Mouse (Mus musculus): Measurements from ENCODE around the gene Aspscr1. TPM values are rescaled to one million over a fixed set of nuclear protein-coding genes. Genes with fewer than 3 reads are reported as not detected.

Gene Aspscr1
- polyA plus RNA-seq (2012; rRNA removed) = 50.8 and 52.2 TPM in 2 replicates

DNA sequence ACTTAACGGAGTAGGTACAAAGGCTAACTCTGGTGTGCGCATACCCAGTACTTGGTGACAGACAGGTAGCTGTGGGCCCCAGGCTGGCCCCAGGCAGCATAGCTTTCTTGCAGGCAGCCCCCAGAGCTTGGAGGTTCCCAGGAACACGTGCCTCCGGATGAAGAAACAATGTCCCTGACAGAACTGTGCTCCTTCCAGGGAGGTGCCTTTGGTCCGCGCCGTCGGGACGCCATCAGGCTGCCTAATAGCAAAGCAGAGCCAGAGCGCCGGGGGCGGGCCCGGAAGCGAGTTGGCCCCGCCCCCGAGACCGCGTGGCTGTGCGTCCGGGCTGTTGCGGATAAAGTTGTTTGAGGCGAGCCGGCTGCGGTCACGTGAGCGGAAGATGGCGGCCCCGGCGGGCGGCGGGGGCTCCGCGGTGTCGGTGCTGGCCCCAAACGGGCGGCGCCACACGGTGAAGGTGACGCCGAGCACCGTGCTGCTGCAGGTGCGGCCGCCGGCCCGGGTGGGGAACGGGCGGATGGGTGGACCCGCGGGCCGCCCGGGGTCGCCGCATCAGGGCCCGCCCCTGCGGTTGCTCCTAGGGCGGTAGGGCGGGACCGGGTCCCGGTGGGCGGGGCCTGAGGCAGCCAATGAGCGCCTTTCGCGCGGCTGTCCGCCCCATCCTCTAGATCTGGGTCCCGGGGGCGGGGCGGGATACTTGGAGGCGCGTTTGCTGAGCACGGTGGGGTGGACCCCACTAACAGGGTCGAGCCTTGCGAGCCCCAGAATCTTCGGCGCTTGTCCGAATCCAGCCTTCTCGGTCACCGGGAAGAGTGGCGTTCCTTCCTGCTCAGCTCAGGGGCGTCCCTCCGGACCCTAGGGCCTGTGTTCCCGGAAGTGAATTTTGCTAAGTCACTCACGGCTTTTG lies at the start of gene Aspscr1:
Gene Aspscr1, plus strand, starts transcription at position 287 of the 907 bp plus-strand sequence.
- DNase-seq (ENCODE audit: low spot score) = peak; percentile 97

DNA sequence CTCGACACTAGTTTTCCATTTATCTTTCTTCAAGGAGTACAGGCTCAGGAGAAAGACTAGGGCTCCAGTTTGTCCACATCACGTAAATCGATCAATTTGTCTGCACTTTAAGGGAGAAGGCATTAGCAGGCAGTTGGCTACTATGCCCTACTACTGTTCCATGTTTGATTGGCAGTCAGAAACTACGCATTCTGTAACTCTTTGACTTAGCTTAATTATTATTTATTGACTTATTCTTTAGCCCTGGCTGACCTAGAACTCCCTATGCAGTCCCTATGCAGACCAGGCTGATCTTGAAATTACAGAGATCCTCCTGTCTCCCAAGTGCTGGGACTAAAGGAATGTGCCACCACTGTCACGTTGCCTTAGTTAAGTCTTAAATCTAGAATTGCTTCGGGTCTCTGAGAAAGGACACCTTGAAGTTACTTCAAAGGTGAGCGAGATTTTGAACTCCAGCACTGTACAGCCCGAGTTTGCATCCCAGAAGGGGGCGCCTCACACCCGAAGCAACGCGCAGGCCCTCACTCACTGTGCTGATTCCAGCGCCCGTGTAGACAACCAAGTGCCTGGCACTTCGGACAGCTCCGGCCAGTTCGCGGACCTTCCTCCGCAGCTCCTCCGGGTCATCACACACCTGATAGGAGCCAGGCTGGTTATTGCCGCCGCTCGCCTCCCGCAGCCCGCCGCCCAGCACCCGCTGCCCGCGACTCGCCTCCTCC lies 48.7 kb upstream of the Aspscr1 start:
- DNase-seq (ENCODE audit: low spot score) = no peak

GRCm38 (mm10) chr11:120624680-120625111 lies 48.1 kb upstream of the Aspscr1 start:
- DNase-seq (ENCODE audit: low spot score) = peak; percentile 70

- peak; percentile 19 for DNase-seq (ENCODE audit: low spot score)
Measured at GRCm38 (mm10) chr11:120625152-120625775, 47.5 kb upstream of the Aspscr1 start, which contains the start of gene Sirt7. TSS of gene Sirt7 (minus strand) at chr11:120625240.

- no peak for DNase-seq (ENCODE audit: low spot score)
Measured at GRCm38 (mm10) chr11:120626785-120627467, 45.8 kb upstream of the Aspscr1 start.

GRCm38 (mm10) chr11:120627468-120628300 lies 45.1 kb upstream of the Aspscr1 start:
- peak; percentile 20 for DNase-seq (ENCODE audit: low spot score)

- no peak for DNase-seq (ENCODE audit: low spot score)
Measured at GRCm38 (mm10) chr11:120628601-120629340, 44.0 kb upstream of the Aspscr1 start.

GRCm38 (mm10) chr11:120629341-120629730 lies 43.4 kb upstream of the Aspscr1 start:
- no peak for DNase-seq (ENCODE audit: low spot score)

GRCm38 (mm10) chr11:120629911-120630310 lies 42.9 kb upstream of the Aspscr1 start:
- no peak for DNase-seq (ENCODE audit: low spot score)

GRCm38 (mm10) chr11:120630401-120630871 lies 42.3 kb upstream of the Aspscr1 start:
- DNase-seq (ENCODE audit: low spot score) = no peak

- DNase-seq (ENCODE audit: low spot score) = no peak
Measured at GRCm38 (mm10) chr11:120630881-120631725, 41.7 kb upstream of the Aspscr1 start.

DNA sequence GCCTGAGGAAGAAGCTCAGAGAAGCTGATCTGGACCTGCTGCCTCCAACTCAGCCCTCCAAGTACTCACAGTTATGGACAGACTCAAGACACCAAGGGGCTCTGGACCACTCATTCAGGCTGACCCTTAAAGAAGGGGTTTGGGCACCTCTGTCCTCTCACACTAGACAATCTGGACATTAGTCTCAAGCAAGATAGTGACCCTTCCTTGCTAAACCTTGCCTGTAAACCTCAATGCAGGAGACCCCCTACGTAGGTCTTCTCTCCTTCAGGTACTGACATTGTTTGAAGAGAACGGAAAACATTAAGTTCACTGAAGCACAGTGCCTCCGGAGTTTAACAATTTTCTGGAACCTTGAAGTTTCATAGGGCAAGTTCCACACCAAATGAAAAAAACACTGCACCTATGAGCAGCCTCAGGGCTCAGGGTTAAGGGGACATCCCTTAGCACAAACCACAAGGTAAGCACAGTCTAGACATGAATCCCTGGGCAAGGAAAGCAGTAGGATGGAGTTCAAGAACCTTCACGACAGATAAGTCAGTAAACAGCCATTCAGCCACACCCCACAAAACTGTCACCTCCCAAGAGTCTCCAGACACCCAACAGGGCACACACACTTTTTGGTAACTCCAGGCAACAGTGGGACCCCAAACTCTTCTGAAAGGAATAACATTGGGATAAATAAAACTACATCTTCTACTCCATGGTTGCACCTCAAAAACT lies 40.9 kb upstream of the Aspscr1 start:
- no peak for DNase-seq (ENCODE audit: low spot score)

DNA sequence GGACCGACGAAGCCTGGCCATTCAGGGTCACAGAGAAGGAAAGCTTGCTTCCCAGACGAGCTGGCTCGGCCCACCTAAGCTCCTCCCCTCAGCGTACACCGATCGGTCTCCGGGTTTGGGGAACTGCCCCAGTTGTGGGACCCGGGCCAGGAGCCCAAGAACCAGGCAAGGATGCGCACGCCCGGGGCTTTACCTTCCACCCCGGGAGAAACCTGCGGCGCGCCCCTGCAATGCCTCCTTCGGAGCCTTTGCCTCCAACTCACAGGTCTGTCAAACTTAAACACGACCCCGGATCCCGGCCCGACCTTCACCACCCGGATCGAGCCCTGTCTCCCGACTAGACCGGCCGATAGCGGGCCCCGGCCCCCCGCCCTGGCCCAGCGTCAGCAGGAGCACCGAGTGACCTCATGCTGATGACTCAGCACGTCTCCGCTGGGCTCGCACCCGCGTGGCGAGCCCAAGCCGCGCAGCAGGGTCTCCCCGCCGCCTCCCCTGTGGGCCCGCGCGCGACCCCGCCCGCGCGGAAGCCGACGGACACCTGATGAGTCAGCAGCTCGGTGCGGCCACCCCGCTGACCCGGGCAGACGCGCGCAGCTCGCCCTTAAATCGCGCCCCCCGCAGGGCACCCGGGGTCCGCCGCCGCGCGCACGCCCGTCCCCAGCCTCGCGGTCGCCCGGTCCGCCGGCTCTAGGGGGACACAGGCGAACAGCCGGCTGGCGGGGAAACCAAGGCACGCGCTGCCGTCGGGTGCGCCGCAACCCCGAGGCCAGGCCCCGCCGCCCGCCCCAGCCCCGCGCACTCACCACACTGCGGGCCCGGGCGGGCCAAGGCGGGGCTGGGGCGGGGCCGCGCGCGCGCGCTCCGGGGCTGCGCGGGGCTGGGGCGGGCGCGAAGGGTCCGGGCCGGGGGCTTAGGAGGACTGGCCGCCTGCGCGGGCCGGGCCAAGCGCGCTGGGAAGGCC lies 39.9 kb upstream of the Aspscr1 start:
- peak; percentile 72 for DNase-seq (ENCODE audit: low spot score)

DNA sequence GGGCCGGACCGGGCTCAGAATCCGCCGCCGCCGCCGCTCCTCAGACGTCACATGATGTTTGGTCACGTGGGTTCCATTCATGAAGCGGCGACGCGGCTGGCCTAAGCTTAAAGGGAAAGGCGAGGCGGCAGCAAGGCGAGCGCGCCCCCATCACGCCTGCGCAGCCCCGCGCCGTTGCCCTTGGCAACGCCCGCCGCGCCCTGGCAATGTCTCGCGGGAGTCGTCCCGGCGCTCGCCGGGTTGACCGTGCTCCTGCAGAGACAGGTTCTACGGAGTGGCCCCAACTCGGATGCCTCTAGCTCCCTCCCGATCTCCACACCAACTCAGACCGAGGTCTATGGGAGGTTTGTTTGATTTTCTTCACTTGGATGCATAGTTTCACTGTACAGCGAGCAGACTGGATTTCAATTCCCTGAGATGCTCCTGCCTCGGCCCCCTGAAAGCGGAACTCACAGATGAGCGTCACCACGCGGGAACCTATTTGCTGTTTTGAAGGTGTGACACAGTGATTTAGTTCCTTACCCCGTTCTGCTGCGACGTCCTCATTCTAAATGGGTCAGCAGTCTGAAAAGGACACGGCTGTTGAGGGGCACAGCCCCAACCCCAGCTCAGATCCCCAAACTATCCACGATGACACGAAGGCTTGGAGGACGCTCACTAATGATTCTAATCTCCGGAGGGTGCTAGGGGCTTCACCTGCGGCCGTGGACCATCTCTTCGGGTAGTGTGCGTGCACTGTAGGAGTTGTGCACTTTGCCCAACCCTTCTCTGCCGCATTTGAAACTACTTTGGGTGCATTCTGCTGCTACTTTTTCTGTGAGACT lies 39.0 kb upstream of the Aspscr1 start, which contains the start of gene Mafg:
Gene Mafg, minus strand, starts transcription at position 81 of the 824 bp plus-strand sequence.
- DNase-seq (ENCODE audit: low spot score) = peak; percentile 80

DNA sequence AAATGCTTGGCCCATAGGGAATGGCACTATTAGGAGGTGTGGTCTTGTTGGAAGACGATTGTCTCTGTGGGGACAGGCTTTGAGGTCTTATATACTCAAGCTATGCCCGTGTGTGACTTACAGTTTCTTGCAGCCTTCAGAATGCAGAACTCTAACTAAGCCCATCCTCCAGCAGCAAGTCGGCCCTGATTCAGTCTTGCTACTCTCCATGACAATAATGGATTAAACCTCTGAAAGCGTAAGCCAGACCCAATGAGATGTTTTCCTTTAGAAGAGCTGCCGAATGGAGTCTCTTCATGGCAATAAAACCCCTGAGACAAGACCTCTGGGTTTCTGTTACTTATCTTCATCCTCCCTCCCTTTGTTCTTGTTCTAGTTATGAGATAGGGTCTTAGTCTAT lies 38.0 kb upstream of the Aspscr1 start:
- DNase-seq (ENCODE audit: low spot score) = no peak

- DNase-seq (ENCODE audit: low spot score) = no peak
Measured at GRCm38 (mm10) chr11:120641255-120641654, 31.5 kb upstream of the Aspscr1 start.

Measured in urinary bladder, adult 2 months (tissue).